Mouse (Mus musculus): ENCODE measurements around the gene Cdipt. TPM values are rescaled to one million over a fixed set of nuclear protein-coding genes. Genes with fewer than 3 reads are reported as not detected.

Gene Cdipt
- polyA plus RNA-seq, 1 experiment = 114 TPM

GRCm38 (mm10) chr7:127024755-127025555 is 49.2 kb downstream of the Cdipt start:
- TF ChIP-seq GATA1 (IDR thresholded peaks at IDR 0.05; ENCODE audit: low read length) = no peak

- TF ChIP-seq GATA1 (IDR thresholded peaks at IDR 0.05; ENCODE audit: low read length) = no peak
Observed at GRCm38 (mm10) chr7:127025556-127026160, 49.9 kb downstream of the Cdipt start.

- TF ChIP-seq GATA1 (IDR thresholded peaks at IDR 0.05; ENCODE audit: low read length) = no peak
Observed at GRCm38 (mm10) chr7:127026161-127026600, 50.5 kb downstream of the Cdipt start.

GRCm38 (mm10) chr7:127026616-127026983 is 50.9 kb downstream of the Cdipt start:
- no peak for TF ChIP-seq GATA1 (IDR thresholded peaks at IDR 0.05; ENCODE audit: low read length)

GRCm38 (mm10) chr7:127026984-127027726 is 51.4 kb downstream of the Cdipt start, which contains the start of gene Maz:
TSS of gene Maz (minus strand) at chr7:127027037.
- no peak for TF ChIP-seq GATA1 (IDR thresholded peaks at IDR 0.05; ENCODE audit: low read length)

GRCm38 (mm10) chr7:127027885-127028284 is 52.2 kb downstream of the Cdipt start:
- no peak for TF ChIP-seq GATA1 (IDR thresholded peaks at IDR 0.05; ENCODE audit: low read length)

Other genes starting within 250 kb of the Cdipt start
- 35.7 and 44.2 TPM in 2 replicates for gene Mapk3, start 216.3 kb upstream of the Cdipt start, polyA plus RNA-seq (2012)
- gene Gdpd3, start 209.6 kb upstream of the Cdipt start, polyA plus RNA-seq (2012) = 3.3 and 3.7 TPM in 2 replicates
- 29.3 and 38.2 TPM in 2 replicates for gene Ypel3, start 199.0 kb upstream of the Cdipt start, polyA plus RNA-seq (2012)
- gene Tbx6, start 194.4 kb upstream of the Cdipt start, polyA plus RNA-seq (2012) = 0.23 and 0.55 TPM in 2 replicates
- gene Ppp4c, start 183.4 kb upstream of the Cdipt start, polyA plus RNA-seq (2012) = 185 and 249 TPM in 2 replicates
- gene Fam57b, start 178.2 kb upstream of the Cdipt start, polyA plus RNA-seq (2012) = 0.35 and 0.56 TPM in 2 replicates
- gene 4930451I11Rik, start 144.3 kb upstream of the Cdipt start, polyA plus RNA-seq (2012) = not detected in 2 replicates
- gene Doc2a, start 128.5 kb upstream of the Cdipt start, polyA plus RNA-seq (2012) = not detected in 2 replicates
- gene Hirip3, start 113.9 kb upstream of the Cdipt start, polyA plus RNA-seq (2012) = 312 and 358 TPM in 2 replicates
- gene Ino80e, start 113.5 kb upstream of the Cdipt start, polyA plus RNA-seq (2012) = 1,199 and 1,504 TPM in 2 replicates
- 210 and 262 TPM in 2 replicates for gene Taok2, start 91.2 kb upstream of the Cdipt start, polyA plus RNA-seq (2012)
- 54.6 and 89.1 TPM in 2 replicates for gene Tmem219, start 53.0 kb upstream of the Cdipt start, polyA plus RNA-seq (2012)
- gene Kctd13, start 47.0 kb upstream of the Cdipt start, polyA plus RNA-seq (2012) = 27.6 and 38.3 TPM in 2 replicates
- not detected in 2 replicates for gene Asphd1, start 26.3 kb upstream of the Cdipt start, polyA plus RNA-seq (2012)
- gene Sez6l2, start 25.4 kb upstream of the Cdipt start, polyA plus RNA-seq (2012) = 0.59 and 0.93 TPM in 2 replicates
- gene Cdiptos, start 184 bp downstream of the Cdipt start, polyA plus RNA-seq (2012) = 0.04 and 0.16 TPM in 2 replicates
- gene Mvp, start 38.7 kb downstream of the Cdipt start, polyA plus RNA-seq (2012) = 18.3 and 22.4 TPM in 2 replicates
- 4.9 and 12.5 TPM in 2 replicates for gene Pagr1b, start 40.6 kb downstream of the Cdipt start, polyA plus RNA-seq (2012)
- 31.1 and 76.8 TPM in 2 replicates for gene Pagr1a, start 41.4 kb downstream of the Cdipt start, polyA plus RNA-seq (2012)
- gene Gm42742, start 45.2 kb downstream of the Cdipt start, polyA plus RNA-seq (2012) = 145 and 228 TPM in 2 replicates
- 0.53 and 1.9 TPM in 2 replicates for gene Prrt2, start 45.3 kb downstream of the Cdipt start, polyA plus RNA-seq (2012)
- 820 and 1,081 TPM in 2 replicates for gene Maz, start 51.1 kb downstream of the Cdipt start, polyA plus RNA-seq (2012)
- 45.3 and 56.9 TPM in 2 replicates for gene Kif22, start 66.6 kb downstream of the Cdipt start, polyA plus RNA-seq (2012)
- gene Zg16, start 111.4 kb downstream of the Cdipt start, polyA plus RNA-seq (2012) = not detected in 2 replicates
- gene AI467606, start 115.4 kb downstream of the Cdipt start, polyA plus RNA-seq (2012) = 197 and 223 TPM in 2 replicates
- 0.98 and 2.0 TPM in 2 replicates for gene Qprt, start 146.3 kb downstream of the Cdipt start, polyA plus RNA-seq (2012)
- gene Spn, start 161.9 kb downstream of the Cdipt start, polyA plus RNA-seq (2012) = 104 and 107 TPM in 2 replicates
- gene Cd2bp2, start 220.1 kb downstream of the Cdipt start, polyA plus RNA-seq (2012) = 81.2 and 81.3 TPM in 2 replicates
- 58.8 and 62.5 TPM in 2 replicates for gene Tbc1d10b, start 232.6 kb downstream of the Cdipt start, polyA plus RNA-seq (2012)
- 1.2 and 4.3 TPM in 2 replicates for gene Mylpf, start 233.0 kb downstream of the Cdipt start, polyA plus RNA-seq (2012)

Measured in G1E-ER4 (cell line).